Mouse (Mus musculus) right cerebral cortex, postnatal 10 days (tissue): ENCODE measurements at regions not wholly inside any gene's neighbourhood (a gene's known extent, or its start where the extent isn't known, plus 50 kb on each side); places are given as distances from the start of the nearest gene placed in this dataset.

Experiments
- DNase-seq, 2 experiments: peaks; one replicate each; pipeline ENCODE4 v3.0.0; 2021; ENCODE audit warnings: low spot score in 2 of 2

DNA sequence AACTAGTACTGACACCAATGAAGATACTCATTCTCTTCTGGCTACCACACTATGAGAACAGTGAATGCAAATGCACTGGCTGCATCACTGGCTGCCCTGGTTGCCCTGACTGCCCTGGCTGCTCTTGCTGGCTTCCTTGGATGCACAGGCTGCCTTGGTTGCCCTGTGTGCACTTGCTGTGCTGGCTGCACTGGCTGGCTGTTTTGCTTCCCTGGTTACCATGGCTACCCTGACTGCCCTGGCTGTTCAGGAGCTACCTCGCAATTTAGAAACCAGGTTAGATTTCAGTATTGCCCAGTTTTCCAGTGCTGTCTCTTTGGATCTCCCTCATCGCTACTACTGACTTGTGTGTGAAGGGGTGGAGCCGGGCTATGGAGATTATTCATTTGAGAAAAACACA lies 175.7 kb downstream of the Fat4 start:
- DNase-seq, result no peak

DNA sequence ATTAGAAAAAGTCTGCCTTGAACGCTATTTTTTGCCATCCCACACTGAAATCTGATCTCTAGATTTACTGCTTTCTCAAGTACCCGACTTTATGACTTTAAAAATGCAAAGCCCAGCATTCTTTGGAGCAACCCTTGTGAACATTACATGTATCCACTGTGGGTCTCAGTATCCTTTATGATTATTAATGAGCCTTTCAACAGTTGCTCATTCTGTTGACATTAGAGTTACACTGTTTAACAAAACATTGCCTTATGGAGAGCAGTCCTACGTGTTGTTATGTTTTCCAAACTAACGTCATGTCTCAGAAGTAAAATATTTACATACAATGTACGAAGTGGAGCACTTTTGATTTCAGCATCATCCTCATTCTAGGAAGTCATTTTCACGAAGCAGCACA lies 178.7 kb downstream of the Fat4 start:
- no peak for DNase-seq

GRCm38 (mm10) chr3:39069011-39069410 lies 182.3 kb downstream of the Fat4 start:
- no peak for DNase-seq

DNA sequence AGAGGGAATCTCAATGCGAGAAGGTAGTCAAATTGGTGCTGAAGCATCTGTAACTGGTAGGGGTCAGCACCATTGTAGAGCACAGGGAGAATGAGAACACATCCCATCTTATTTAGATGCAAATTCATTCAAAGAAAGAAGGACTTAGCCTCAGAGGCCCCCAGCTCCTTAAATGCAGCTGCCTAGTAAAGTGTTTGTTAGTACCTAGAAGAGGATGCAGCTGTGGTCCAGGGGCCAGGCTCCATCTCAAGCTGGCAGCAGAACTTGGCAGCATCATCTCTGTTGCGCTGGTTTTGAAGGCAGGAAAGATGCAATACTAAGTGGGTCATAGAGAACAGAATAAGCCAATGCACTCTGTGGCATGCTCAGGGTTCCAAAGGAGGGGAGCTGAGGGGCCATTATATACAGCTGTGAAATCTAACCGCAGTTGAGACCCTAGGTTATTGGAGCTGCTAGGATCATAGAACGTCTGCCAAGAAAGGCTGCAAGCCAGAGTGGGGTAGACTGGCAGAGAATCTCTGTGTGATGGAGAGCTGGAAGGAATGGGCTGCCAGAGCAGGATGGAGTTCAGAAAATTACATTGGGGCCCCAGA lies 196.0 kb downstream of the Fat4 start:
- DNase-seq, result no peak

- no peak for DNase-seq
These were observed 202.2 kb downstream of the Fat4 start for GRCm38 (mm10) chr3:39088948-39089347.

DNA sequence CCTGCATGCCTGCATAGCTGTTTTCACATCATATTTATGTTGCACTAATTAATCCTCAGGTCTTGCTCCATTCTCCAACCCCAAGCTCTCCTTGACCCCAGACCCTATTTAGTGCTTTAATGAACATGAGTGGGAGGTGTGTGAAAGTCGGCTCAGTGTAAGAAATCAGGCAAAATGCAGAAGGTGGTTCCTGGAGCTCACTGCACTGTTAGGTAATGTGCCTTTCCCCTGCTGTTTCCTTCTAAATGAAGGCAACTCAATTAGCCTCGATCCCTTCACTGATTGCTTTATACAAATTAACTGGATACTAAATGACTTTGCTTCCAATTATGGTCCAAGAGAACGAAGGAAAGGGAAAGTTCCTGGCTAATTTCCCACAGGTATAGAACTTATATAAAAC lies 215.6 kb downstream of the Fat4 start:
- no peak for DNase-seq

- peak in 1 of 2 experiments; percentile 21 for DNase-seq
These were observed 223.1 kb downstream of the Fat4 start for GRCm38 (mm10) chr3:39109756-39110392.

DNA sequence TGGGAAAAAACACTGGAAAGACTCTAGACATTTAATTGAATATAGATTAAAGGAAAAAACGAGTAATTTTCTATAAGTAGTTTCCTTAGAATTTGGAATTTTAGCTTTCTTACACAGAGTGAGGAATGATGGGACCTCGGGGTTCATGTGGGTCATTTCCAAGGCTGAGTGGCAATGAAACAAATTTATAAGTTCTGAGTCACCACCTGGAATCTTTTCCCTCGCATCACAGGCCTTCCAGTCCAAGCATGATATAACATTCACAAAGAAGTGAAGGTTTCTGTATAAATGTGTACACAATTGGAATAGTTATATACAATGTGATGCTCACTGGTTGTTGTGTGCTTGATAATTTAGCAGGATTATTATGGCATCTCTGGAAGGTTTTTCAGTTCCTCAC lies 227.3 kb downstream of the Fat4 start:
- no peak for DNase-seq

- no peak for DNase-seq
These were observed 228.1 kb downstream of the Fat4 start for GRCm38 (mm10) chr3:39114826-39115225.

DNA sequence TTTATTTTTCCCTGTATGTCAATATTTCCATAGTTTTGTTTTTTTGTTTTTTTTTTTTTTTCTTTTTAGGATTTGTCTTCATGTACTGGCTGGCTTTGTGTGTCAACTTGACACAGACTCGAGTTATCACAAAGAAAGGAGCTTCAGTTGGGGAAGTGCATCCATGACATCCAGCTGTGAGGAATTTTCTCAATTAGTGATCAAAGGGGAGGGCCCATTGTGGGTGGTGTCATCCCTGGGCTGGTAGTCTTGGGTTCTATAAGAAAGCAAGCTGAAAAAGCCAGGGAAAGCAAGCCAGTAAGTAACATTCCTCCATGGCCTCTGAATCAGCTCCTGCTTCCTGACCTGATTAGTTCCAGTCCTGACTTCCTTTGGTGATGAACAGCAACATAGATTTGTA lies 228.7 kb downstream of the Fat4 start:
- DNase-seq, result no peak

- DNase-seq, result no peak
These were observed 235.5 kb downstream of the Fat4 start for GRCm38 (mm10) chr3:39122250-39122649.

DNA sequence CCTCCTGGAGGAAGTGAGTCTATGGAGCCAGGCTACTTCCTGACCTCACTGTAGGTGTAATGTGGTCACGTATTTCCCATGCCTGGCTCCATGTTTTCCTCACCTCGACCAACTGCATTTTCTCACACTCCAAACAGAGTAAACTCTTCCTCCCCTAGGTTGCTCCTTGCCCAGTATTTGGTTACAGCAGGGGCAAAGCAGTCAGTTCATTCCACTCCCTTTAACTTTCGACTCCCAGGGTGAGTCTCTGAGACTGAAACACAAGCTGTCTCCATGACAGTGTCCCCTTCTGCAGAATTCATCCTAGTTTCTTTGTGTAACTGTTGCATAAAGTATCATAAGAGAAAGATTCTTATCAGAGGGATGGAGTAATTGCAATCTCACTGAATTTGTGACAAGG lies 243.8 kb downstream of the Fat4 start:
- no peak for DNase-seq

DNA sequence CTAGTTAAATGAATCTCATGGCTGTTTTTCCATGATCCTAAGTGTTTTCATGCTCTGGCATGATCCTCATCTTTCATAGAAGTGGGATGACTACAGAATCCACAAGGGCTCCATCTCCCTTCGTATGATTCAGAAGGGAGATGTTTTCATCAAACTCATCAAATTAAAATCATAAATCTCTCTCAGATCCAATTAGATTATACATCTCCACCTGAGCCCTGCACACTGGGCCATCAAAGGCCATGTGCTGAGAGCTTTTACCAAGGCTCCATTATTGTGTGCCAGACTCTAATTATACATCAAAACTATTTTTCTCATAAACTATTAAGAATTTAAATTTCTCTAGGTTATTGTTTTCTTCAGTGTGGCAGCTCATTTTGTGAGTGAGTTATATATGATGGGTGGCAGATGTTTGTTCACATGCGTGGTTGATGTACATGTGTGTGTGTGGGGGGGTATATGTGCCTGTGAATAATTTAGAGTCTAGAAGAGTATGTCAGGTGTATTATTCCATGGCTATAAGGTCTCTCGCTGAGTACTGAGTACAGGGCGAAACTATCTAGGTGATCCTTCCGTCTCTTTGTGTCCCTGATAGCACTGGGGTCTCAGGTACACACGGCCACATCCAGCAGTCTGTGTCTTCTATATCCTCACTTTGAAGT lies 278.4 kb downstream of the Fat4 start:
- no peak for DNase-seq

GRCm38 (mm10) chr3:39182646-39183045 lies 295.9 kb downstream of the Fat4 start:
- DNase-seq, result no peak

- DNase-seq, result no peak
These were observed 308.4 kb downstream of the Fat4 start for GRCm38 (mm10) chr3:39195102-39195501.

GRCm38 (mm10) chr3:39202662-39203061 lies 315.9 kb downstream of the Fat4 start:
- no peak for DNase-seq

- no peak for DNase-seq
These were observed 321.9 kb downstream of the Fat4 start for GRCm38 (mm10) chr3:39208651-39209050.

DNA sequence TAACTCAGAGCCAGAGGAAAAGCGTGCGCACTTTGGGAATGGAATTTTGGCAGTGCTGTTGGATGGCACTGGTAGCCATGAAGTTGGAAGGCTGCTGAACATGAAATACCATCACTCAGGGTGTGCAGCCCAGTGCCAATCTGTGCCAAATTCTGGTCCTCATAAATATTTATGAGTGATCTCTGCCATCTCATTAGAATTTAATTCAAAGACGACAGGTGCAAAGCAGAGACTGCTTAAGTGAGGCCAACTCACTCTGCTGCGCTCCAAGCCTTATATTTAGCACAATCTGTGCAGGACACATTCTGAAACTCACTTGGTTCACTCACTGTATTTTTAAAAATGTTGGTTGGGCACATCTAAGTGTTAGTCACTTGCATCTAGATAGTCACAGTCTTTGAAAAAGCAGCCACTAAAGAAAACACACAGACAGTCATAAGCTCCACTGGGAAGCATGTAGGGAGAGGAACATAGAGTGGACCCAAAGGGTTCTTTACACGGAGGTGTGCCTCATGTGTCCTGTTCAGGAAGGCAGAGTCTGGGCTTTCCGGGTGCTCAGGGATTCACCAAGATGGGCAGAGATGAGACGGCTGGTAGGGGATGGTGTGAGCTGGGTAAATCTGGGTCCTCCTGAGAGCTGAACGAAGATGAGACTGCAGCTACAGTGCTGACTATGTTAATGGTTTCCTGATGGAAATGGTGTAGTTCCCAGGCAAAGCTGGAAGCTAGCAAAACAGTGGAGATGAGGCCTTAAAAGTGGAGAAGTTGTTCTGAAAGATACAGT lies 322.8 kb downstream of the Fat4 start:
- peak; percentile 45 to 60 for DNase-seq

DNA sequence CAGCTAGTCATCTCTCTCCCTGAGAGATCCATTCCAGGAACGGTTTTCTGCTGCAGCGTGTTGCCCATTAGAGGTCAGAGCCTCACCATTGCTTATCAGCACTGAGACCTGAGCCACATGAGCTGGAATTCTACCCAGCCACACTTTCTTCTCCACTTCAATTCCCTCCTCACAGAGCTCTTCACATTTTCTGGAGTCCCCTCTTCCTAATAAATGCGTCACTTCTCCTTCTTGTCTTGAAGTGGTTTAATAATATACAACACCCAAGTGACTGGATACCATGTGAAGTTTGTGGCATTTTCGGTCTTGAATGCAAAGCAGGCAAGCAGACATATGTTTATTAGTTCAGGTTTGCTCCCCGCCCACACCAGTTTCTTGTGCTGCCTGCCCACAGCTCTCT lies 324.9 kb downstream of the Fat4 start:
- no peak for DNase-seq

GRCm38 (mm10) chr3:39220011-39220706 lies 333.4 kb downstream of the Fat4 start:
- peak in 1 of 2 experiments; percentile 30 for DNase-seq

DNA sequence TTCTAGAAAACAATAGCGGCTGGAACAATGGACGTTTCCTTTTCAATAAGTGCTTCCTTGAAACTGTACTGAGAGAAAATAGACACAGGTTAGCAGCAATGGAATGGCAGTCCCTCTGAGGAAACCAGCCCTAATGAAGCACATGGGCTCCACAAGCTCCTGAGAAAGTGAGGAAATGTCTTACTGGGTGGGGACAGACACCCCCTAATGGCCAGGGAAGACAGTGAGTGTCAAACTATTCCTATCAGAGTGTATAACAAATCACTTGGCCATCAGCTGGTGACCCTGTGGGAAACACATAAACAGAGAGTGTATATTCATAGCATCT lies 333.9 kb downstream of the Fat4 start:
- no peak for DNase-seq

DNA sequence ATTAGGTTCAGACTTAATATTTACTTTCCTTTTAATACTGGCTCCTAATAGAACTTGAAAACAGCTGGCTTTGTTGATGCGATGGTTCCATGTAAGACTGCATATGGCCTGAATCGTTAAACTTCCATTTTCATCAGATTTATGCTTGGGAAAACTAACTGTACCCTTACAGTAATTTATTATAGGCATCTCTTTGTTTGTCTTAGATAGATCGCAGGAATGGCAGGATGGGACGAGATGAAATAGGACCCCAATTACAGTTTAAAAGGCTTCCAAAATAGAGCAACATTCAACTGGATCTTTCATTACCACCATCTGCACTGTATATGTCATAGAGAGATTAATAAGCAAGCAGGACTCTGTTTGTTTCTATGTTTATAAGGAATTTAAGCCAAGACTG lies 335.3 kb downstream of the Fat4 start:
- no peak for DNase-seq
